Mouse (Mus musculus) olfactory bulb, adult 2 months (tissue): Measurements from ENCODE around the gene Kbtbd12.

Source experiments
- CTCF ChIP-seq: fragments of 200-500 bp; IDR thresholded peaks from 2 replicates; pipeline ENCODE4 v1.5.1; 2012; ENCODE audit warnings: low read depth, mild to moderate bottlenecking, low read length, moderate library complexity; ENCODE audit not compliant: insufficient read depth
- POLR2A ChIP-seq: fragments of 200-500 bp; IDR thresholded peaks from 2 replicates; pipeline ENCODE4 v1.6.1; 2012; ENCODE audit warnings: mild to moderate bottlenecking, low read depth, low read length, moderate library complexity; ENCODE audit not compliant: insufficient read depth

DNA sequence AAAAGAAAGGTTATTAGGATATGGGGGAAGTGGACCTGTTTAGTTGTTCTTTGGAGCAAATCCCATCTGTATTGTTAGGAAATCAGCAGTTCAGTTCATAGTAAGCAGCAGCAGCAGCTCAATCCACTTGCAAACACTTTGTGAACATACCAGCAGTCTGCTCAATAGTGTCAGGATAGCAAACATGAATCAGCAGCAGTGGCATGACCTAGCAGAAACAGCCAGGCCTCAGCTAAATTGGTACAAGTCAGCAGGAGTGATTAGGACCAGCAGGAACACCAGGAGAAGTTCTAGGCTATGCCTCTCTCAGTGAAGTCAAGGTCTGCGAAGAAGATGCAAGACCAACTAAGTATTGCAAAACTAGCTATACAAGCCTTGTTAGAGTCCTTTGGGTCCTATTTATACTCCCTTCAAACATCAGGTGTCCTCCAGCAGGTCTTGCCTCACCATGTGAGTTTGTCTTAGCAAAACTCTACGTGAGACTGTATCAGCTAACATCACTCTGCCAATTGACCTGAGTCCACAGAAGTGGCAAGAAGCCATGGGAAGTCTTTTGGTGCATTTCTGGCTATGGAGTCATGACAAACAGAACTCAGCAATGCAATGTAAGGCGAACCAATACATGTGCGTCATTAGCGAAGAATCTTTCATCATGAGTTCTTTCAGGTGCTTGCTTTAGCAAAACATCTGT is at the start of gene Kbtbd12:
- TF ChIP-seq CTCF (no peak), POLR2A (no peak)
